Mouse (Mus musculus) hematopoietic stem cell, adult 5-6 weeks (primary cell): Measurements from ENCODE around the gene Igsf3. TPM values are rescaled to one million over a fixed set of nuclear protein-coding genes. Genes with fewer than 3 reads are reported as not detected.

Experiments
- ATAC-seq, 2 experiments: fragments of 125-278 bp in 1 of 2; replicated peaks in 1 of 2; 2 replicates each; pipeline ENCODE4 v1.8.0; 2016 to 2017; ENCODE audit warnings: inconsistent platforms in 2 of 2, mild to moderate bottlenecking in 2 of 2, moderate number of reproducible peaks in 2 of 2, low read depth in 1 of 2, moderate TSS enrichment in 1 of 2; ENCODE audit not compliant: low FRiP score in 2 of 2, poor library complexity in 2 of 2, severe bottlenecking in 2 of 2, insufficient read depth in 1 of 2, low TSS enrichment in 1 of 2
- total RNA-seq: library from RNA; stranded (forward); fragments of 172-1452, 232-1000 nt; gene quantifications from 2 replicates; pipeline ENCODE4 v1.2.3, GENCODE M21; 2017

The Igsf3 gene
- 0.25 and 2.2 TPM in 2 replicates for total RNA-seq

GRCm38 (mm10) chr3:101376538-101377247, at the start of gene Igsf3:
TSS of gene Igsf3 (plus strand) at chr3:101377083.
- peak; percentile 65 to 78 for ATAC-seq

GRCm38 (mm10) chr3:101327248-101327647, 49.6 kb upstream of the Igsf3 start:
- ATAC-seq = no peak

- no peak for ATAC-seq
These were observed 48.3 kb upstream of the Igsf3 start for GRCm38 (mm10) chr3:101328617-101329016.

- ATAC-seq = no peak
These were observed 33.5 kb upstream of the Igsf3 start for GRCm38 (mm10) chr3:101343199-101343924.

GRCm38 (mm10) chr3:101344246-101344645, 32.6 kb upstream of the Igsf3 start:
- no peak for ATAC-seq

- ATAC-seq = no peak
These were observed 31.6 kb upstream of the Igsf3 start for GRCm38 (mm10) chr3:101345299-101345698.

GRCm38 (mm10) chr3:101346806-101347205, 30.1 kb upstream of the Igsf3 start:
- no peak for ATAC-seq

GRCm38 (mm10) chr3:101348501-101349161, 28.3 kb upstream of the Igsf3 start:
- no peak for ATAC-seq

- ATAC-seq = no peak
These were observed 27.2 kb upstream of the Igsf3 start for GRCm38 (mm10) chr3:101349542-101350307.

GRCm38 (mm10) chr3:101350406-101350805, 26.5 kb upstream of the Igsf3 start:
- ATAC-seq = no peak

- peak; percentile 5 to 75; a peak in 1 of 4 replicates for ATAC-seq
These were observed 22.4 kb upstream of the Igsf3 start for GRCm38 (mm10) chr3:101354490-101354889.

GRCm38 (mm10) chr3:101355702-101356101, 21.2 kb upstream of the Igsf3 start:
- ATAC-seq = no peak

- no peak for ATAC-seq
These were observed 20.0 kb upstream of the Igsf3 start for GRCm38 (mm10) chr3:101356583-101357553.

GRCm38 (mm10) chr3:101360832-101361231, 16.1 kb upstream of the Igsf3 start:
- ATAC-seq = no peak

- ATAC-seq = no peak
These were observed 14.5 kb upstream of the Igsf3 start for GRCm38 (mm10) chr3:101362391-101362790.

- ATAC-seq = no peak
These were observed 13.3 kb upstream of the Igsf3 start for GRCm38 (mm10) chr3:101363574-101363973.
